Mouse (Mus musculus): ENCODE data around the gene Zfp280d. TPM values are rescaled to one million over a fixed set of nuclear protein-coding genes. Genes with fewer than 3 reads are reported as not detected.
"Not testable (repeated sequence)": the region's sequence is repeated elsewhere in the genome, so short reads cannot be mapped to it uniquely, and the experiment has no call there.

Zfp280d gene
- polyA plus RNA-seq, 1 experiment from 2014 or later, result 49.9 TPM

DNA sequence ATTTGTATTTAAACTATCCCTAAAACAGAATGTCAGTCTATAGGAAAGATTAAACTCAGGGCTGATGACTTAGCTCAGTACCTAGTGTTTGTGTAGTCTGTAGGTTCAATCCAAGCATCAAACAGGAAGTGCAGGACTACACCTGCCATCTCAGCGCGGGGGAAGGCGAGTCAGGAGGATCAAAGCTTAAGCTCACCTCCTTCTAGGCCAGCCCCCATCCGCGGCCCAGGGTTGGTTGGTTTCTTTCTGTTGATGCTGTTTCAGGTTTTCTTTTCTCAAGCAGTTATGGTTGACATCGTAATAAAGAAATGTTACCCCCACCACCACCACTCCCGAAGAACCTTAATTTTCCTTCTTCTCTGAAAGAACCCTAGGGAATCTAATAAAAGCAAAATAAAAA lies 111.1 kb downstream of the Zfp280d start:
- 88% methylated on average over 7 of the region's 7 CpGs for WGBS

DNA sequence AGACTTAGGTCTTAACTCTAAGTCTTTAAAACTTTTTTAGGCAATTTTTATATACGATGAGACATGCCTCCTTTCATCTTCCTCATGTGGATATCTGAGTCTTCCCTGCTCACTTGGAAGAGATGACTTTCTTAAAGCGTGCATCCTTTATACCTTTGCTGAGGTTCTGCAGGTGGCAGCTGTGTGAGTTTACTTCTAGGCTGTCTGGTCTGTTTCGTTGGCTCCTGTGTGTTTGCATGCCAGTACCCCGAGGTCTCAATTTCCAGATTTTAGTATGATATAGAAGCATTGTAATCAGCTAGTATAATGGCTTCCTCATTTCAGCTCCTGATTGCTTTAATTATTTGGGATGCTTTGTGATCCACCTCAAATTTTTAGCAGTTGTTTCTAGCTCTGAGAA lies 114.3 kb downstream of the Zfp280d start:
- H3K4me3 ChIP-seq, result no peak overlapping the region
- no peaks in the 10 kb centered on the region for H3K27me3 ChIP-seq
- no peaks in the 10 kb centered on the region for H3K36me3 ChIP-seq
- WGBS, result 95% methylated on average over 4 of the region's 4 CpGs
- H3K9me3 ChIP-seq, result no peaks in the 10 kb centered on the region
- H3K4me2 ChIP-seq, result no peak overlapping the region
- no peak overlapping the region for H3K9ac ChIP-seq
- H3K27ac ChIP-seq, result no peak overlapping the region
- peaks cover 16% of the 10 kb centered on the region; the same call in 1 of the 2 replicates for H3K4me1 ChIP-seq (replicated peaks)
- no peak for ATAC-seq (ENCODE audit: low FRiP score)

More for the DNA sequence above, 111.1 kb downstream of the Zfp280d start:
- ATAC-seq (ENCODE audit: low FRiP score), result no peak
- Histone ChIP-seq H3K4me3 (no peak overlapping the region), H3K4me2 (no peak overlapping the region), H3K9ac (no peak overlapping the region), H3K36me3 (no peaks in the 10 kb centered on the region), H3K27ac (no peak overlapping the region), H3K9me3 (no peaks in the 10 kb centered on the region), H3K4me1 (replicated peaks) (0 out of 2 replicates have a peak, but pooled peaks cover 4% of the 10 kb centered on the region), H3K27me3 (no peaks in the 10 kb centered on the region)

DNA sequence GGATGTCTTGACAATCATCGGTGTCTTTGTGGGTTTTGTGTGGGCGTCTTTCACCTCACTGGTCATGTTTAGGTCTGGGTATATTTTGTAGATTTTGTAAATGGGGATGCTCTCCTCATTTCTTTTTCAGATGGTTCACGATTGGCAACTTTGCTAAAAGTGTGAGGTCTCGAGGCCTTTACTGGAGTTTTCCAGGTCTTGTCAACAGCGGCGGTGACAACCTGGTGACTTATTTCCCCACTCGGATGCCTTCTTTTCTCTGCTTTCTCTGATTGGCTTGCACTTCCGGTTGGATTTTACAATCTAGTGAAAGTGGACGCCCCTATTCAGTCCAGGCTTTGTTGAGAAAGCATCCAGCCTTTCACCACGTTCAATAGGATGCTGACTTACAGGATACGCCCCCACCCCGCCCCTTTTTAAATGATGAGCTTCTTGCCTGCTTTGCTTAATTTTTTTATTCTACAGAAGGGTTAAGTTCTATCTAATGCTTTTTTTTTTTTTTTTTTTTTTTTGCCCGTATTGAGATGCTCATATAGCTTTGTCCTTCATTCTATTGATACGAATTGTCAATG lies 114.9 kb downstream of the Zfp280d start:
- Histone ChIP-seq H3K4me3 (no peak overlapping the region), H3K4me2 (peak overlapping the region; percentile 15; the same call in 1 of the 2 replicates), H3K9me3 (no peaks in the 10 kb centered on the region), H3K27ac (no peak overlapping the region), H3K4me1 (replicated peaks) (peaks cover 22% of the 10 kb centered on the region), H3K27me3 (no peaks in the 10 kb centered on the region), H3K9ac (no peak overlapping the region), H3K36me3 (no peaks in the 10 kb centered on the region)
- WGBS, result 49% methylated on average over 14 of the region's 14 CpGs
- ATAC-seq (ENCODE audit: low FRiP score), result no peak

DNA sequence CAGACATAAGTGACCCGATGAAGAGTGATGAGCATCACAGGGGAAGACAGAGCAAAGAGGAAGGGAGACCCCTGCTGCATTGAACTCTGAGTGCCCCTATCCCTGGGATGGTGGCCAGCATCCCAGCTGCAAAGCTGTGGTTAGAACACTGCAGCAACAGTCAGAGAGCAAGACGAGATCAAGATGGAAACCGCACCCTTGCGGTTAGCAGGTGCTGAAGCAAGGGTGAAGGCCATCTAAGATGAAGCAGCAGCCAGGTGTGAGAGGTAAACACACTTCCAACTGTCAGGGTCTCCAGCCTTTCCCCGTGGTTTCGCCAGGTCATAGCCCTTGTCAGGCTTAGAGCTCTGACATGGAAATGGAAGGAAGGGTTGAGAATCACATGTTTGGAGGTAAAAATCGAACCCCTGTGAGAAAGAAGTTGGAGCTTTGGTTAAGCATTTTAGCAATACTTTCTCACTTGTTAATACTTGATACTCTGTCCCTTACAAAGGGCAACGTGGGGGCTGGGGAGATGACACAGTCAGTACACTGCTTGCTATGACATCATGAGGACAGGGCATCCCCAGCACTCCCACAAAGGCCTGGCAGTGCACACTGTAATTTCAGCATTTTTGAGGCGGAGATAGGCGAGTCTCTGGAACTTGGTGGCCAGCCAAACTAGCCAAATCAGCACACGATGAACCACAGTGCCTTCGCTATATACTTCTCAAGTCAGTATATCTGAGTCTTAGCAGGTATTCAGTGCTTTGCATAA lies 115.8 kb downstream of the Zfp280d start:
- H3K9ac ChIP-seq, result no peak overlapping the region
- no peak overlapping the region for H3K27ac ChIP-seq
- ATAC-seq (ENCODE audit: low FRiP score), result no peak
- H3K4me2 ChIP-seq, result no peak overlapping the region
- H3K27me3 ChIP-seq, result no peaks in the 10 kb centered on the region
- no peak overlapping the region for H3K4me3 ChIP-seq
- H3K4me1 ChIP-seq (replicated peaks), result peaks cover 27% of the 10 kb centered on the region
- no peaks in the 10 kb centered on the region for H3K9me3 ChIP-seq
- WGBS, result 83% methylated on average over 12 of the region's 12 CpGs
- H3K36me3 ChIP-seq, result no peaks in the 10 kb centered on the region

DNA sequence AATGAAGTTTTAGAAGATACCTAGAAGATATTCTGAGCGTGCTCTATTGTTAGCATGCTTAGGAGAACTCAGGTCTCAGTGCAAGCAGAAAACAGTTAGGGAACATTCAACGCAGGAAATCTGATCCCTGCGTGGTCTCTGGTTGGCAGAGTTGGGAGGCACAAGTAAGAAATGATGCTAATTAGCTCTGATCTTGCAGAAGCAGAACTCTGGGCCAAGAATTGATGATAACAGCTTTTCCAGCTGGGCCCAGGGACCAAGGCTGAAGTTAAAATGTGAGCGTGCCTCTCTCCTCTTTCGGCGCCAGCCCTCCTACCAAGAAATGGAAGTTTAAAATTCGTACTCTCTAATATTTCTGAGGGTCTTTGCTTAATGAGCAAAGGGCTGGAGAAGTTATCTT lies 118.0 kb downstream of the Zfp280d start:
- 84% methylated on average over 7 of the region's 7 CpGs for WGBS
- Histone ChIP-seq H3K9me3 (no peaks in the 10 kb centered on the region), H3K4me2 (no peak overlapping the region)

DNA sequence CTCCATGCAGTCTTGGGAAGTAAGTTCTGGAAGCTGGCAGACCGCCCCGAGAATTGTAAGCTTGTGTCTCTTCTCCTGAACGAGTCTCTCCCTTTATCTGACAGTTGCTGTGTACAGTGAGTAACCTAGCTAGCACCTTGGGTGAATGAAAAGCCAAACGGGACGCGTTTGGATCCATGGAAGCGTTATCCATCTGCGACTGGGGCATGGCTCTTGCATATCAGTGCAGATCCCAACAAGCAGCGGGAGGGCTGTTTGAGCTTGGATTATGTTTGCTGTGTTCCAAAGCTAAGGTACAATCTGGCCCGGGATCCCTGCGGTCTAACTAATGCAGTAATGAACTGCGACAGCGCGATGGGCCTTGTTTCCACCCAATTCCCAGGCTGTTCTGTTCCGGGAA lies 118.6 kb downstream of the Zfp280d start:
- no peak for ATAC-seq (ENCODE audit: low FRiP score)
- Histone ChIP-seq H3K36me3 (no peaks in the 10 kb centered on the region), H3K4me2 (no peak overlapping the region), H3K4me3 (no peak overlapping the region), H3K27ac (peak overlapping the region; percentile 56; the same call in 1 of the 2 replicates), H3K4me1 (replicated peaks) (peaks cover 27% of the 10 kb centered on the region), H3K9me3 (no peaks in the 10 kb centered on the region), H3K27me3 (no peaks in the 10 kb centered on the region), H3K9ac (no peak overlapping the region)
- 66% methylated on average over 15 of the region's 15 CpGs for WGBS

More for the DNA sequence above, 118.0 kb downstream of the Zfp280d start:
- Histone ChIP-seq H3K4me1 (replicated peaks) (peaks cover 27% of the 10 kb centered on the region), H3K27me3 (no peaks in the 10 kb centered on the region), H3K9ac (no peak overlapping the region), H3K4me3 (no peak overlapping the region), H3K27ac (no peak overlapping the region), H3K36me3 (no peaks in the 10 kb centered on the region)
- ATAC-seq (ENCODE audit: low FRiP score), result no peak

DNA sequence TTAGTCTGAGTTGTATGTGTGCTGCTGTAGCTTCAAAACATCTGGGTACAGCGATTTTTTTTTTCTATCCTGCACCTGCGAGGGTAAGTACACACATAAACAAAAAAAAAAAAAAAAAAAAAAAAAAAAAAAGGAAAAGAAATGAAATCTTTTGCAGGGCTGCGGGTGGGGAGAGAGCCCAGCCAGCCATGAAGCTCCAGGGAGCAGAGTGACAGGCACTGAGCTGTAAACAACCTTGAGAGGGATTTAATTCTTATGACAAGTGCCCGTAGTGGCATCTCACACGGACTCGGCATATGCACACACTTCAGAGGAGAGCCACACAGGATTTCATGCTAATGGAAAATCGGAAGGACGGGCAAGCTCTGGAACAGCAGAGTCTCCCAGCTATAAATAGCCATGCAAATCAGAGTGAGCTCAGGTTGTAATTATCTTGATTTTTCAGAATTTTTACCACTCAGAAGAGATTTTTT lies 119.2 kb downstream of the Zfp280d start:
- Histone ChIP-seq H3K27me3 (no peaks in the 10 kb centered on the region), H3K36me3 (no peaks in the 10 kb centered on the region), H3K9me3 (no peaks in the 10 kb centered on the region), H3K4me1 (replicated peaks) (peaks cover 27% of the 10 kb centered on the region), H3K4me3 (no peak overlapping the region), H3K9ac (no peak overlapping the region), H3K4me2 (no peak overlapping the region), H3K27ac (peak overlapping the region; percentile 56)
- ATAC-seq (ENCODE audit: low FRiP score), result peak; percentile 32; the same call in 1 of the 2 replicates
- WGBS, result 51% methylated on average over 8 of the region's 8 CpGs

DNA sequence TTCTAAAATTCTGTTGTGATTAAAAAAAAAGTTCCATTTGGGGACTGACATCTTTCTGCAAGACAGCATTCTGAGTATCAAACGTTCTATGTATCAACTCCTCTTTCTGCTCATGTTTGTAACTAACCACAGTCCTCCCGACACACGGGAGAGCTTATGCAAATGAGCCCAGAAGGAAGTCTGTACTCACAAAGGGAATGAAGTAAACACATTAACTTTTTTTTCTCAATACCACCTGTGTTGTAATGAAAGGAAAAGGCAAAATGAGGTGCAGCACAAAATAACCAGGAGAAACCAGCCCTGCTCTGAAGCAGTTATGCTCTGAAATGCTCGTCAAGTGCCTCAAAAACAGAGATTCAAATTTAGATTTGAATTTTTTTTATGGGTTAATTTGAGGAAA lies 125.5 kb downstream of the Zfp280d start:
- 37% methylated on average over 4 of the region's 4 CpGs for WGBS
- Histone ChIP-seq H3K27ac (no peak overlapping the region), H3K9ac (no peak overlapping the region), H3K9me3 (no peaks in the 10 kb centered on the region), H3K4me1 (replicated peaks) (peaks cover 9% of the 10 kb centered on the region), H3K4me3 (no peak overlapping the region), H3K4me2 (no peak overlapping the region), H3K36me3 (no peaks in the 10 kb centered on the region), H3K27me3 (no peaks in the 10 kb centered on the region)
- no peak for ATAC-seq (ENCODE audit: low FRiP score)

DNA sequence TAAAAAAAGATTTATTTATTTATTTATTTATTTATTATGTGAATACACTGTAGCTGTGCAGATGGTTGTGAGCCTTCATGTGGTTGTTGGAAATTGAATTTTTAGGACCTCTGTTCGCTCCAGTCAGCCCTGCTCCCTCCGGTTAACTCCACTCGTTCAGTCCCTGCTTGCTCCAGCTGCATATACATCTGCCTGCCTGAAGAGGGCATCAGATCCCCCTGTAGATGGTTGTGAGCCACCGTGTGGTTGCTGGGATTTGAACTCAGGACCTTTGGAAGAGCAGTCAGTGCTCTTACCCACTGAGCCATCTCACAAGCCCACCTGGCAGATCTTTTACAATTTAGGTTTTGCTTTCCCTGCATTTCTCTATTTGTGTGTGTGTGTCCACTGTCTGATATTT lies 127.1 kb downstream of the Zfp280d start:
- whole genome bisulfite sequencing, result 66% methylated on average over 4 of the region's 4 CpGs
- H3K4me1 ChIP-seq (replicated peaks); H3K4me2 ChIP-seq; H3K27me3 ChIP-seq; H3K9ac ChIP-seq; H3K4me3 ChIP-seq; ATAC-seq (ENCODE audit: low FRiP score); H3K36me3 ChIP-seq; H3K9me3 ChIP-seq; H3K27ac ChIP-seq: not testable (repeated sequence)

DNA sequence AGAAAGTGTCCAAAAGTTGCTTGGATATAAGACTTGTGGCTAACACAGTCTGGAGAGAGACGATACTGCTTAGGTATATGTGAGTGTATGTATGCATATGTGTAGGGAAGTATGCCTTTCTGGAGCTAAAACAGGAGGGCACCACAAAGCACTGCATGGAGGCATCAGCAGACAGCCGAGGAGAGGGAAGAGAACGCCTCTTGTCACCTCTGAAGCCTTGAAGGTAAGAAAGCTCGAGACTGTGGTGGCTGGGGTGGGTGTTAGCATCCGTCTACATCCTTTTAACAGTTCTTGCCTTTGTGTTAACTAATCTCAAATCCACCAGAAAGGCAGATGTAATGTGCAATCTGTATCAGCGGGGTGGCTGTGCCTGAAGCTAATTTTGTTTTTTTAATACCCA lies 128.8 kb downstream of the Zfp280d start:
- WGBS, result 67% methylated on average over 6 of the region's 6 CpGs

DNA sequence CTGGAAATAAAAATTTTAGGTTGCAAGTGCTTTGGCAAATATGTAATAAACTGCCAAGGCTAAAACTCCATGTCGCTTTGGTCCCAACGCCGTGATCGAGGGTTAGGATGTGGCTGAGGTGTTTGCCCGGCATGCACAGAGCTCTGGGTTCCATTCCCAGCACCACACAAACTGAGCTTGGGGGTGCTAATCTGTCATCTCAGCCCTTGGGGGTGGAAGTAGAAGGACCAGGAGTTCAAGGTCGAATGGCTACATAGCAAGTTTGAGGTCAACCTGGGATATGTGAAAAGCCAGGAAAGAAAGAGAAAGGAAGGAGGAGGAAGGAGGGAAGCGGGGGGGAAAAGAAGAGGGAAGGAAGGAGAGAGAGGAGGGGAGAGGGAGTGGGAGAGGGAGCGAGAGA lies 129.8 kb downstream of the Zfp280d start:
- Histone ChIP-seq H3K27me3 (0 out of 2 replicates have a peak, but pooled peaks cover 4% of the 10 kb centered on the region), H3K4me3 (no peak overlapping the region), H3K4me1 (replicated peaks) (peaks cover 16% of the 10 kb centered on the region), H3K9ac (no peak overlapping the region), H3K27ac (no peak overlapping the region), H3K9me3 (no peaks in the 10 kb centered on the region), H3K36me3 (no peaks in the 10 kb centered on the region), H3K4me2 (no peak overlapping the region)
- WGBS, result 85% methylated on average over 8 of the region's 8 CpGs
- no peak for ATAC-seq (ENCODE audit: low FRiP score)

More for the DNA sequence above, 128.8 kb downstream of the Zfp280d start:
- no peaks in the 10 kb centered on the region for H3K9me3 ChIP-seq
- no peak for ATAC-seq (ENCODE audit: low FRiP score)
- H3K27me3 ChIP-seq, result 0 out of 2 replicates have a peak, but pooled peaks cover 4% of the 10 kb centered on the region
- no peak overlapping the region for H3K4me3 ChIP-seq
- no peak overlapping the region for H3K9ac ChIP-seq
- H3K4me2 ChIP-seq, result no peak overlapping the region
- peaks cover 12% of the 10 kb centered on the region for H3K4me1 ChIP-seq (replicated peaks)
- H3K27ac ChIP-seq, result no peak overlapping the region
- H3K36me3 ChIP-seq, result no peaks in the 10 kb centered on the region

DNA sequence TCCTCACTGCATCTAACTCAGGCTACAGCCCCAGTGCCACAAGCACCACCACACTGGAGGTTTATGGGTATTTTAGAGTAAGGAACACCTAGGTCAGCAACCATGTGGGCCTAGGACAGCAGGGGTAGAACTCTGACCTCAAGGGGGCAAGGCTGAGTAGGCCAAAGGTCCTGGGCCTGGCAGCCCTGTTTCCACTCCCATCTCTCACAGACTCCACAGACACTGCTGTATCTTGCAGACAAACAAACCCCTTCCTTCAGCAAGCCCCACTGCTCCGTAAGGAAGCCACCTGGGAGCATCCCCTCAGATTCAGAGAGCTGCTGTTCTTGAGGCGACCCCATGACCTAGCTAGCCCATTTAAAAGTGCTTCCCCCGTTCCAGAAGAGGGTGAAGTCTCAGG lies 130.3 kb downstream of the Zfp280d start:
- H3K4me2 ChIP-seq, result no peak overlapping the region
- no peak overlapping the region for H3K4me3 ChIP-seq
- H3K9ac ChIP-seq, result no peak overlapping the region
- H3K27me3 ChIP-seq, result 0 out of 2 replicates have a peak, but pooled peaks cover 4% of the 10 kb centered on the region
- no peak for ATAC-seq (ENCODE audit: low FRiP score)
- H3K4me1 ChIP-seq (replicated peaks), result peaks cover 21% of the 10 kb centered on the region
- H3K36me3 ChIP-seq, result no peaks in the 10 kb centered on the region
- no peaks in the 10 kb centered on the region for H3K9me3 ChIP-seq
- 63% methylated on average over 3 of the region's 3 CpGs for WGBS
- no peak overlapping the region for H3K27ac ChIP-seq

Data from hindbrain, embryonic 13.5 days (tissue).